Mouse (Mus musculus) lung, postnatal 36 days (tissue): ENCODE results near the gene Cacna2d3.

Experiments used
- DNase-seq: peaks from one replicate; pipeline ENCODE4 v3.0.0; 2022; ENCODE audit warnings: mixed read lengths

Gene Cacna2d3

DNA sequence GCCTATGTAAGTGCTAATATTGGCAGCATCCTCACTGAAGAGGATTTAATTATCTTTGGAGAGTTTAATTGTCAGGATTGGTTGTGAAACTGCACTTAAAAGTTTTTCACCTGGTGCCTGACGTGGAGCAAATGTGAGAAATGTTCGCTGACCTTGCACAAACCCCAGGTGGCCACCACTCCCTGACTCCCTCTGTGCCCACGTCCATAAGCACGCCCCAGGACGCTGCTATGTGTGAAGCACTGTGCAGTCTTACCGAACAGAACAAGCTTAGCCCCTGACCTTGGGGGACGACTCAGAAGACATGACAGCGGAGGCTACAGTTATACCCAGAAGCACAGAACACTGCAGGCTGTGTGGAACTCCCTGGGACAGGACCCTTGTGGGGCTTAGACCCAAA lies 93.5 kb downstream of the Cacna2d3 start:
- DNase-seq = no peak

DNA sequence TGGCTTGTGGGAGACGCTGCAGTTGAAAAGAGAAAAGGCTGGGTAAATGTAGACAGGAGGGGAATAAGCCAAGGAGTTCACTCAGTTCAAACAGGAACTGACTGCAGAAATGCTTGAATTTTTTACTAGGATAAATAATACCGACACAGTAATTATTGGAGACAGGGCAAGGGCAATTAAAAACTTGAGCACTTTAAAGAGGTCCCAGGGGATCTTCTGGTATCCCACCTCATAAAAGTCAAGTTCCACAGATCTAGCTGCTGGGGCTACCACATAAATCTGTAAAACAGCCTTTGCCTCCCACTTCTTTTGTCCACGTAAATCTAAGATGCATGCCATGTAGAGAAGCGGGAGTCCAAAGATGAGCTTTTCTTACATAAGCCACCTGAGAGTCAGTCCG lies 109.2 kb downstream of the Cacna2d3 start:
- no peak for DNase-seq

DNA sequence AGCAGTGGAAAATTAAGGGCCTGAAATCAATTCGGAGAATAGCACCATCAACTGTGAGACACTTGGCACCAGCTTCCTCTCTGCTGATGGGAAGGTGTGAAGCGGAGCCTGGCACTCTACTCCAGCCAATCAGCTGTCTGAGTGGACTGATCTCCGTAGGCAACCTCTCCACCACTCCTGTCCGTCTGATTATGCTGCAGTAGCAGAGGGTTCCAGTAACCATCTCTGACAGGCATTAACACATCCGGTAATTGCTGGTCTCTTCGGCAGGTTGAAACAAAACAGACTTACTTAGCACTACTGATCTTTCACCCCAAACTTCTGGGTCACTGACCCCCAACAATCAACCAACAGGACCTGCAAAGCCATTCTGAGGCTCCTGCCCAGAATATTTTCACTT lies 112.9 kb downstream of the Cacna2d3 start:
- no peak for DNase-seq

DNA sequence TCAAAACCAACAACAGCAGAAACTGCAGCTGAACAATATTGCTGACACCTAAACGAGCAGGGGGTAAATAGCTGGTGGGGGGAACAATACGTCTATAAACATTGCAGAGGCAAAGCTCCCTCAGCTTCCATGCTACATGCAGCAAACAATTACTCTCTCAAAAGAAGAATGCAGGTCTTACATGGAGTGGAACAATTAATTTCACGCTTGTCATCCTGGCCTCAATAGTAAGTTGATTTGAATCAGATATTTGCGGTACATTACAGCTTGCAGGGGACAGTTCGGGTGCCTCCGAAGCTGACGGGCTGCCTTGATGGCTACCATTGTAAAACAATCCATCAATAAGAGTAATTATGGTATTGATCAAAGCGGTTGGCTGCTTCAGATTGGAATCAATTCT lies 122.2 kb downstream of the Cacna2d3 start:
- DNase-seq = no peak

DNA sequence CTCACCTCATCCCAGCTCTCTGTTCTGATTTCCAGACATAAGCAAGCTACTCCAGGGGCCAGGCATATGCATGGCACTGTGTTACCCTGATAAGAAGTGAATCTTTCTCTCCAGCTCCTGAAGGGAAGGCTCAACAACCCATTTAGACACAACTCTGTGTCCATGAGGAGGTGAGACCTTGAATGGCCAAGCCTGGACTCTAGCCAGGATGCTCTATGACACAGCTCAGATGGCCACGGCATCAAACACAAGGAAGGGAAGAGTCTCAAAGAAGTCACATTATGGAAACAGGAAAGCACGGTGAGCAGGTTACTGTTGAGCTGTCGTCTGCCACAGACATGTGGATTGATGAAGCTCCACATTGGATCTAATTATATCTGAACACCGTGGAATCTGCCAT lies 128.8 kb downstream of the Cacna2d3 start:
- no peak for DNase-seq

DNA sequence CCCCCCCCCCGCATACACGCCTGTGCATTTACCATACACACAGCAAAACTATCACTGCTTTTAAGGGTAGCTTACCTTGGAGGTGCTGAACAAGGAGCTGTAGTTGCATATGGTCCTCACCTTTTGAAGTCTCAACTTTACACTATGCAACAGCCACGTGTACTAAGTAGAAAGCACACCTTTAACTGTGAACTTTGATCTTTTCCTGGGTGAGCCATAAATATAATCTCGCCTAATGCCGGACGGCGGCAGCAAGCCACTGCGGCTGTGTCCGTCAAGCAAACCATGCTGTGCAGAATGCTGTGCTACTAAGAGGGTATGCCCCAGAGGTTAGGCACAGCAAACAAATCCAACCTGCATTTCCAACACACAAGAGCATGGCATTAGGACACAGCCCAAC lies 132.0 kb downstream of the Cacna2d3 start:
- no peak for DNase-seq

DNA sequence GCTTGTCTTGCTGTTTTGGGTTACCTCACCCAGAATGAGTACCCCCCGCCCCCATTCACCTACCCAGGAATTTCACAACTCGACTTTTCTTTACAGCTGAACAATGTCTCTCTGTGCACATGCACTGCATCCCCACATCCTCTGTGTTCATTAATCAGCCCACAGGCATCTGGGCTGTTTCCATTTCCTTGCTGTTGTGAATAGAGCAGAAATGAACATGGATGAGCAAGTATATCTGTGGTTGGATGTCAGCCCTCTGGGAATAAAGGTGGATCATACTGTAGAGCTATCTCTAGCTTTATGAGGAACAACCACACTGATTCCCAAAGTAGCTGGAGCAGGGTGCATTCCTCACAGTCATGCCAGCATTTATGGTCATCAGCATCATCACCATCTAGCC lies 139.7 kb downstream of the Cacna2d3 start:
- DNase-seq = no peak

DNA sequence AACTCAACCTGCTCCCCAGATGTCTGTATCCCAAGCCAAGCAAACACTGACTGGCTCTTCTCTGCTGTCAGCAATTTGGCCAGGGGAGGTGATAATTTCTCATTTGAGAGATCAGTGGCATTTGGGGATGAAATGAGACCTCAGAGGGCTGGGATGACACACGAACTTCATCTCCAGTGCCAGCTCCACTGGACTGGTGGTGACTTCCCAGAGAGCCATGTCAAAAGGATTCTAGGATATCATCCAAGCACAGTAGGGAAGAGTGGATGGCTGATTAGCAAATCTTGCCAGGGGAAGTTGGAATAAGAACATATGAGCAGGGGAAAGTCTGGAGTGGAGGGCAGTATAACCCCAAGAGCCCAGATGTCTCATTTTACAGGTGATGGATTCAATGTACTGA lies 143.9 kb downstream of the Cacna2d3 start:
- DNase-seq = no peak

DNA sequence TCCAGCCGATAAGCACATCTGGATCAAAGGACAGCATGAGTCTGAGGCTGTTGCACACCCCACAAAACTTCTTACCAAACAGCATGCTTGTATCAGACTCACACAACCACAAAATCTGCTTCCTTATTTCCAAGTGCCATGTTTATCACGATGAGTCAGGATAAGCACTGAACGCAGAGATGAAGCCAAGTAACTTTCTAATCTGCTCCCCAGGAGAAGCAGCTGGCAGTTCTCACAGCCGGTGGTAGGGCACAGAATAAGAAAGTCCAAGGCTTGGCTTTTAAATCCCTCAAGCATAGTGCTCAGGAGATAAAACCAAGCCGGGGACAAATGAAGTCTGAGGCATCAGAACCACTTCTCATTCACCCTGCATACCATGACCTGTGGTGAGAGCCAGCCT lies 146.1 kb downstream of the Cacna2d3 start:
- DNase-seq = no peak

DNA sequence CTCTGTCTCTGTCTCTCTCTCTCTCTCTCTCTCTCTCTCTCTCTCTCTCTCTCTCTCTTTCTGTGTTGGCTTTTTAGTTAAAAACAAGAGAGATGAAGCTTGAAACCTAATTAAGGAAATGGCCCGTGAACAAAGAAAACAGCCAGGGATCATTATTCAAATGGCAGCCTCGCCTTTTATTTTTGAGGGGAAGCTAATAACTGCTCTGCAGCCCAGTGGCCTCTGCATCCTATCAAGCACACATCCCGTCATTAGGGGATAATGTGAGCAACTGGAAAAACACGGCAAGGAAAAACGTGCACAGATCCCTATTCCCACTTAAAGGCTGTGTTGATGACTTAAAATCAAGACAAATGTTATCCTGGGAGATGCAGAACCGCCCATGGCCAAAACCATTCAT lies 159.0 kb downstream of the Cacna2d3 start:
- DNase-seq = no peak

DNA sequence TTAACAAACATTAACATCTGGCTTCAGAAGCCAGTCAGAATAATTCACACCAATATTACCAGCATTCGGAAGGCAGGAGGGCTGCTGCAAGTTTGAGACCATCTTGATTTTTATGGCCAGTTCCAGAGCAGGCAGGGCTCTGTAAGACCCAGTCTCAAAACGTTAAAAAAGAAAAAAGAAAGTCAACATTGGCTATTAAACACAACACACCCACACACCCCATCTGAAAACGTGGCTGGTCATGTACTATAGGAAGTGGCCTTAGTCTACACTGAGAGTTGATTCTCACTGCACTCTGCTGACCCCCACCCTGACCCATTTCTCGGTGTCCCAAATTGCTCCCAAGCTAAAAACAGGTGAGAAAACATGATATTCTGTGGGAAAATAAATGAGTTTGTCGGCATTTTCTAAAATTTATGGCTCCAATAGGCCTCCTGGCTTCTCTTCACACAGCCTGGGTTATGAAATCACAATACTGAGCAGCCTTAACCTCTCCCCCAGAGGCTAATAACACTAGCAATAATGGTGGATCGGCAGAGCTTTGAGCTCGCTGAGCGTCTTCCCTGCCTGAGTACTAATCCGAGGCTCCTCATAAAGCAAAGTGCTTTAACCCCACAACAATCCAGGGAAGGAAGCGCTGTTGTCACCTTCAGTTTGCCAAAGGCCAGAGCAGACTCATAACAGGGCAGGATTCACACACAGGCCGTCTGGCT lies 160.4 kb downstream of the Cacna2d3 start:
- DNase-seq = no peak

DNA sequence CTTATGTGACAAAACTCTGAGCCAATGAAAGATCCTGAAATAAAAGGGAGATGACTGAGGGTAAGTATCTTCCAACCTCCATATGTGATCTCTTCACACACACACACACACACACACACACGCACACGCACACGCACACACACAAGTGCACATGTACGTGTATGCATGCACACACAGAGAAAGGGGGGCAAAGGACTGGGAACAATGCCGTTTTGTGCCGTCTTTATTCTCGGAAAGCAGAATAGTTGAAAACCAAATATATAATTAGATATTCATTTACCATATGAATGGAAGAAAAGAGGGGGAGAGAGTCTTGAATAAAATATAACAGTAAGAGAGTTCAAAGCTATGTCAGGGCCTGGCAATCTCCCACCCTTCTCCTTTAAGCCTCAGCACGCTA lies 163.2 kb downstream of the Cacna2d3 start:
- DNase-seq = no peak

DNA sequence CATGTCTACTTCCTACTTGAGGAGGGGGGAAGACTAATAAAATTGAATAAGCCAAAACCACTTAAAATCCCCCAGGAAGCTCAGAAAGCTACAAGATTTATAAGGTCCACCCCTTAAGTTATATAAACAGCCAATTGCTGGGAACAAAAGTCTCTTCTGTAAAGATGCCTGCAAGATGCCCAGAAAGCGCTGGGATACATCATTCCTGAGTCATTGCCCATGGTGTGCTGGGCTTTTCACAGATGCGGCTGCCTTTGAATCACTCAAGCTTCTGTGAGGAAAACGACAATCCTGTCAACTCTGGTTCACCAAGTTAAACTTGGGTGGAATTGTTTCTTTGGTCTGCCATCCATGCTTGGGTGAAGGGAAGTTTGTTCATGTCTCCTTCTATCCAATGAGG lies 165.5 kb downstream of the Cacna2d3 start:
- DNase-seq = no peak

DNA sequence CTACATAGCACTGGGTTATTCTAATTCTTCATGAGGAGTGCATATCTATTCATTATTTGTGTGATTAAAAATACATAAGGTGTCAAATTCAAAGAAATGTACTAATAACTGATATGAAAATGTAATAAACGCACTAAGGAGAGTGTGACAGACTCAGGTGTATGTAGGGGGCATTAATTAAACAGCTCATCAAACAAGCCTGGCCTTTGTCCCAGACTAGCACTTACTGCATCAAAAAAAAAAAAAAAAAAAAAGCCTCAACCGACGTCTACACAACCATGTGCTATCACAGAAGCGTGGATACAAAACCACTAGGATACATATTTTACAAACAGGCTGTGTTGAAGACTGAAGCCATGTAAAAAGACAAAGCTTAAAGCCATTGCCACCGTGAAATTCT lies 169.2 kb downstream of the Cacna2d3 start:
- no peak for DNase-seq

DNA sequence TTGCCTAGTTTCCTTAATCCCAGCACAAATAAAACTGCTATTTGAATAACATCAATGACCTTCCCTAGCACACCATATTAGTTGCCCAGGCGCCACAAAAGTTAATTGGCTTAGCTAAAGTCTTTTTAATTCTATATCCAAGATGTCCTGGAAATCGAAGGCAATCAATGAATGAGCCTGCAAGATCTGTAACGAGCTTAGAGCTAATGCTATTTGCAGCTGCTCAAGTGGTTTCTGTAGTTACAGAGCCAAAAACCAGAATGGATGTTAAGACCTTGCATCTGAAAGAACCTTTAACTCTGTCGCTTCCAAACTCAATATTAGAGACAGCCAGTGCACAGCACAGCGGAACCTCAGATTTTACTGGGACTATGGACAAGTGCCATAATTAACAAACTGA lies 173.0 kb downstream of the Cacna2d3 start:
- no peak for DNase-seq

DNA sequence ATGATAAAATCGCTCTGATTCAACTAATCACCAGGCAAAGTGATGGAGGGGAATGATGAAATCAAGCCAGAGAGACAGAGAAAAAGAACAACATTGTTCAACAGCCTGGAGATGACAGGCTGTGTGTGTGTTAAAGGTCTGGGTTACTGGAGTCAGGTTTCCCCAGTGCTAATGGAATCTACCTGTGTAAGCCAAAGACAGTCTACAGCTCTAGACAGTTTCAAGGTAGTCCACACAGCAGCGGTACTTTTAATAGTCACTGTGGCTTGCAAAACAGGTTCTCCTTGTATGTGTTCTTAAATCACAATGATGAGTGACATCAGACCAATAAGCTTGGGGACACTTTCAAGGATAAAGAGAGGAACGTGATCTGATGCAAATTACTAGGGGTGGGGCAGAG lies 191.1 kb downstream of the Cacna2d3 start:
- DNase-seq = no peak

DNA sequence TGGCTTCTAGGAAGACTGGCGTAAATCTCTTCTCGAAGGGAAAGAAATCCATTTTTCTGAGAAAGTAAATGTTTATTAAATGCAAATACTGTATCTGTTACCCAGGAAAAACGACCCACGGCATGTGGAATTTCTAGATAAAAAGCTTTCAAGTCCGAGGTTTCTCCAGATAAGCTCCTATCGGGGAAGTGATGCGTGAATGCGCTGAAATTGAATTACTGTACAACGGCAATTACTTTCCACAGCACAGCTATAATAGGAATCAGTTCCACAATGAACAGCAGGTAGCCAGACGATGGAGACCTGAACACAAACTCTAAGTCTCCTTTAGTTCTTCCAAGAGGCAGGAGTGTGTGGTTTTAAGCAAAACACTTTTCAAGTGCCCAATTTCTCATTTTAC lies 193.0 kb downstream of the Cacna2d3 start:
- DNase-seq = no peak

DNA sequence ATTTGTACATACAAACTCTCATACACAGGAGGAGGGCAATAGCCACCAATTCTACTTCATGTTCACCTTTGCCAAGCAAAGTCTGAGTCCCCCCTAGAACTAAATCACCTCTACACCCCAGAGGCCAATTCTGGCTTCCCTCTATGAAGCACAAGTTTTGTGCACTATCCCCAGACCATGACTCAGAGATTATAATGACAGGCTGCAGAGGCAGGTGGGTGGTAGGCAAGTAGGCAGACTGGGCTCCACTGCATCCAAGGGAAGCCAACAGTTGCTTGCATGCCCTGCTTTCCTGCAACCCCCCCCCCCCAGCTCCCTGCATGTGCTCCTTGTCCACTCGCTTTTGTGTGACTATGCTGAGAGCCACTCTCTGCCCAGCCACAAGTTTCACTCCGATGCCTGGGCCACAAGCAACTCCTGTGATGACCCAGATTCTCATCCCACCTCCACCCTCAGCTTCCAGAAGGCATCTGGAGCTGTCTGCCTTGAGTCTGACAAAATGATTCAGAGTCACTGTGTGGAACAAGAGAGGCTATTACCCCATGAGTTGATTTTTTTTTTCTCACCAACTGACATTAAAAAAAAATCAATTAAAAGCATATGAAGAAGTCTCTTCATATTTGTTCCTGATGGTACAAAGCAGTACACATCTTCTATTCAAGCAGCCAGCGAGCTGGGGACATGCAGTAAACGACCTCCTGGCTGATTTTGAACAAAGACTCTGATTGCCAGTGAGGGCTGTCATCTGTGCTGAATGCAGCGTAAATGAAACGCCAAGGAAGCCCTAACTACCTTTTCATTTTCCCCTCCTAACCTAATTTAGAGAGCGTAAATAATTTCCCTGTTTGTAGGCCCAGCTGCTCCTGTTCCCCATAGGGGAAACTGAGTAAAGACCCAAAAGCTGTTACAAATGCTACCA lies 201.7 kb downstream of the Cacna2d3 start:
- no peak for DNase-seq

DNA sequence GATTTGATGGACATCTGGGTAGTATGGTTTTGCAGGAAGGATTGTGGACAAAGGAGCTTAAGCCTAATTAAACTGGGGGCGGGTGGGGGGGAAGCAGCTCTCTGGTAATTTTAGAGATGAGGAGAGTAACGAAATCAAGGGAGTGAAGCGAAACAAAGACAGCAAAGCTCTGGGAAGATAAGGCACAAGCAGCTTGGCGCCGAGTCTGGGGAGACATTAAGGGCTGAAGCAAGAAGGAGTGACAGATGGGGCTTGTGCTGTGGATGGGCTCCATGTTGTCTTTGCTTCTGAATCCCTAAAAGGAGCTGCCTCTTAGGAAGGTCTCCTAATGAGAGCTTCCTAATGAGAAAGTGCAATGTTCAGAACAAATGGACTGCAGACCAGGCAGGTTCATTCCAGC lies 219.0 kb downstream of the Cacna2d3 start:
- no peak for DNase-seq

DNA sequence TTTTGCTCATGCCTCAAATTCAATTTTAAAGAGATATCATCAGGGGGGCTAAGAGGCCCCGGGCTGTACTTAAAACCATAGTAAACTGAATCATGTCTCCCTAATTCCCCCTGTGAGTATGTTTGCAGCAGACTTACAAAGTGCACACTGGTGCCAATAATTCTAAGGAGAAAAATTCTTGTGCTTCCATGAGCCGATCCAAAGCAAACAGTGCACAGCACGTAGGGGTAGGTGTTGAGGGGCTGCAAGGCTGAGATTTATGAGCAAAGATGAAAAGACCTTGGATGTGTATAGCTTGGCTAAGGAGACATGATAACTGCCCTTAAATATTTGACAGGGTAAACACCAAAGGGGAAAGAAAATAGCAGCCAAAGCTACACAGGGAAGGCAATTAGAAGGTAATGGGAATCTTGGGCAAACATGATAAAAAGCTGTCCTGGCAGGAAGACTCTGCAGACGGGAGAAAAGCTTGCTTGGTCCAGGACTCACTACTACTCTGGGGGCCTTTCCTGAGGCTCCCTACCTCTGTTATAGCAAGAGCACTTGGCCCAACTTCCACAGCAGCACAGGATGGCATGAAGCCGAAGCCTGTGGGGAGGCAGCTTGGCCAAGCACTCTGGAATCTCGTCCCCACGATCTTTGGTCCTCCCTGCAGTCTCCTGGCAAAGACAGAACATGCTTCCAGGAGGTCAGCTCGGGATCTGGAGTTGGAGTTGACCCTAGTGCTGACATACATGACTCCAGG lies 222.9 kb downstream of the Cacna2d3 start:
- no peak for DNase-seq

DNA sequence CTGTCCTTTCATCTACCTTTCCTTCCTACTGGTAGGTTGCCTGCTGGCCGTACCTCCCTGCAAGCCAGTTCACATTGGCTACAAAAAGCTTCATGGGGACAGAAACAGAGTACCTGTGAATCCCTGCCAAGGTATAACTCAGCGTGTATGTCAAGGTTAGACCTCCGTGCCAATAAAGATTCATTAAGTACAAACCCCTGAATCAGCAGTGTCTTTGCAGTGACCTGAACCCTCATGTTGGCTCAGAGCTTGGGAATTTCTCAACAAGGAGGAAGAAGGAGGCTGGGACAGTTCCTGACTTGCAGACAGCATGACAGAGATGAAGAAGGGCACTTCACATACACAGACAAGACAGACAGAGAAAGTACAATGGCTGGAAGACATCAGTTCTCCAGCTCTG lies 225.1 kb downstream of the Cacna2d3 start:
- DNase-seq = no peak

DNA sequence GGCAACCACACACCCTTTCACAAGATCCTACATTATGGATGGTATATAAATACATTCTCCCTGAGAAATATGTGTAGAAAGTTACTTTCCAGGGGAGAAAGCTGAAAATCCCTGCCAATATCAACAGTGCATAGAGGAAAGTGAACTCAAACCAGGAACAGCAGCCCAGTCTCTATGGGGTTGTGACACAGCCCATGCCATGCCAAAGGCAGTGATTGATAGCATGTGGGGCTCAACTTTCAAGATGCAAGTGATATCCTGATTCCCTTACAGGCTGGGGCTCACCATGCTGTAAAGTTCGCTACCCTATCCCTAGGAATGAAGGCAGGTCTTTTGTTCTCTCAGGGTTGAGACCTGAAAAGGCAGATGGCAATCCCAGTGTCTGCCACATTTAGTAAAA lies 229.9 kb downstream of the Cacna2d3 start:
- DNase-seq = no peak

DNA sequence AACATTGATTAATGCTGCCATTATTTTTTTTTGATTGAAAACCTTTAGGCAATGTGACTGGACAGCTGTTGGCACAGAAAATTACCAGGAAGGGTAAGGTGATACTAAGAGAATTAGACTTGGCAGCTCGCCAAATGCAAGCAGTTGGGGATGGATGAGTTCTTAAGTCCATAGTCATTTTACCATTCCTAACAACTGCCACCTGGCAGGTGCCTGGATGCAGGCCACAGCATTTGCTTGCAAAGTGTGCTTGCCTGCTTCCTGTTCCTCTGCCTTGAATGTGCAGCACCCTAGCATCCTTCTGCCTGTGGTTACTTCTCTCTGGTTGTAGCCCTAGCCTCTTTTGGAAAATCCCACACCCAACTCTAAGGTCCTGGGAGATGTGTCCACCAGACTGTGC lies 236.2 kb downstream of the Cacna2d3 start:
- no peak for DNase-seq
